Mouse (Mus musculus): ENCODE results near the gene Zbtb8os. TPM values are rescaled to one million over a fixed set of nuclear protein-coding genes. Genes with fewer than 3 reads are reported as not detected.

The Zbtb8os gene
- 10 to 100 TPM; 24.2 to 25.8 TPM for total RNA-seq (2023)

DNA sequence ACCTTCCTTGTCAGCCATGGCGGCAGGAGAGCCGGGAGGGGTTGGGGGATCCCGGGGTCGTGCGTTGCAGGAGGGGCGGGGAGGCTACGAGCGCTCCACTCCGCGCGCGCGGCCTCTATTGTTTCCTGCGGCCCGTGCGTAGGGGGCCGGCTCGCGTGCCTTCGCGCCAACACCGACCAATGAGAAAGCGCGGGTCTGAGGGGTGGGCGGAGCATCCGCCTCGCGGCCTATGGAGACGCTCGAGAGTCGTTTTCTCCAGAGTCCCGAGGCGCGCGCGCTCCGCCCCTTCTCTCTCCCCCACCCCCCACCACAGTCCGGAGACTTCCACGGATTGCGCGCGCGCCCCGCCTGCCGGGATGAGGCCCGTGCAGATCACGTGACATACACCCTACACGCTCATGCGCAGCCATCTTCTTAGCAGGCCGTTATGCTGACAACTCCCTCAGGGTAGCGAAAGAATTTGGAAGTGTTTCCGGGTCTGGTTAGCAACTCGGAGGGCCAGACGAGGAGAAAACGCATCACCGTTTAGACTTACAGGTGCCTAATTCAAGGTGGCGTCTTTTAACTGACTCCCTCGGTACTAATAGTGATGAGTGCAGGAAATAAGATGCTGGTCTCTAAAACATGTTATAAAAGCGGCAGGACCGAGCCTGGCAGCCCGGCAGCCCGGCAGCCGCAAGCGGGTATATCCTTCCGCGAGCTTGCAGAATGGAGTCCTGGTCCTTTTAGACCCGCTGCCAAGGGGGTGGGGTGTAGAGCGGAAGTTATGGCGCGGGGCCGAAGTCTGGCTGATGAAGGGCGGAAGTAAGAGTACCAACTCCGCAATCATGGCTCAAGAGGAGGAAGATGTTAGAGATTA lies at the start of gene Zbtb8os, which contains the start of gene Rbbp4:
Gene Zbtb8os (plus strand): TSS at position 480 of the 859 bp plus-strand sequence.
Gene Rbbp4 (minus strand): TSS at position 155 of the 859 bp plus-strand sequence.

DNA sequence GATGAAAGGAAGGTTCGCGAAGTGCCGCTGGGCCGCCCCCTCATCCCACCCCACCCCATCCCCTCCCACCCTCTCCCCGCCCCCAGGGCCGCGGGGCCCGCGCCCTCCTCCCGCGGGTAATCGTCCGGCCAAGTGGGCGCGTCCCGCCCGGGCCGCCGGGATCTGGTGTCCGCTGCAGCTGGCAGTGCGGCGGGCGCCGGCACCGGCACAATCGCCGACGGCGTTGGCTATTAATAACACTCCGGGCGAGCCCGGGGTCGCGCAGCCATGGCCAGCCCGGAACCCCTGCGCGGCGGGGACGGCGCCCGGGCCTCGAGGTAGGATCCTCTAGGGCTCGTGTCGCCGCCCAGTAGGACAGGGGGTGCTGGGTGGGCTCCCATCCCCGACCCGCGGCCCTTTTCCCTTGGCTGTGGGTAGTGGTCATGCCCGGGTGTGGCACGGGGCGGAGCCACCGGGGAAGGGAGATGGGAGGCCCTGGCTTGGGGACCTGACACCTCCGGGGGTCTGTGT lies 48.0 kb upstream of the Zbtb8os start, which contains the start of gene Sync:
Gene Sync (plus strand): TSS at position 146 of the 510 bp plus-strand sequence.

DNA sequence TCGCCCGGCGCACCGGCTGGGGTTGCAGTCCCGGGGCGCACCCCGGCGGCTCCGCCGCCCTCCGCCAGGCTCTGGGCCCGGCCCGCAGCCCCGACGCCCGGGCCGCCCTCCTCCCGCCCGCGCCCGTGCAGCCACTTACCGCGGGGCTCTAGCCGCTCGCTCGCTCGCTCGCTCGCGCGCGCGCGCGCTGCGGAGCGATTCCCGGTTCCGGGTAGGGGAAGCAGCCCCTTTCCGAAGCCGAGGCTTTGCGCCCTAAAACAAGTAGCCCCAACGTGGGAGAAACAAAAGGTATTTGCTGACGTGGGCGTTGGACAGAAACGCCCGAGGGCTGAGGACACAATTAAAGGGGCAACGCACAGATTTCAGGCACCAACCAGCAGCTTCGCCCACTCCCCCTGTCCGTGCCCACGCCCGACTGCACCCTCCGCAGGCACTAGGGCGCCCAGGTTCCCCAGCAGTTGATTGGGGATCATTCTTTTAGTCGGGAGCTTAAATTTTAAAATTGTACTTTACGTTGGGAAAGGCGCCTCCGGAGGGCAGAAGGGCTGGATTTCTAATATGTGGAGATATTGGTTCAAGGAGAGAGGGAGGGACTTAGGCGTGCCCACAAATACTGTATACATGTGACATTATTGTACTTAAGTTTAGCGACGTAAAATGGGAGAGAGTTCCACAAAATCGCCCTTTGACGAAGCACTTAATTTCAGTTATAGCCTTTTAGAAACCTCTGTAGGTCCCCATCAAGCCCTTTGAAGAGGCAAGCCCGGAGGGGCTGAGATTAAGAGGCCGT lies 42.3 kb downstream of the Zbtb8os start, which contains the start of gene Zbtb8a:
Gene Zbtb8a (minus strand): TSS at position 516 of the 790 bp plus-strand sequence.

Other genes with a start within 250 kb of the Zbtb8os start
- not detected for gene Tmem54, start 230.1 kb upstream of the Zbtb8os start, total RNA-seq (2023)
- not detected for gene Hpca, start 213.7 kb upstream of the Zbtb8os start, total RNA-seq (2023)
- not detected for gene Fndc5, start 198.7 kb upstream of the Zbtb8os start, total RNA-seq (2023)
- gene S100pbp, start 146.0 kb upstream of the Zbtb8os start, total RNA-seq (2023): 10 to 100 TPM; 11.5 to 12.5 TPM
- 10 to 100 TPM; 16.4 to 25.4 TPM for gene Yars, start 145.9 kb upstream of the Zbtb8os start, total RNA-seq (2023)
- not detected for gene C77080, start 74.3 kb upstream of the Zbtb8os start, total RNA-seq (2023)
- not detected for gene Sync, start 48.1 kb upstream of the Zbtb8os start, total RNA-seq (2023)
- 100 to 1,000 TPM; 121 to 132 TPM for gene Rbbp4, start 325 bp upstream of the Zbtb8os start, total RNA-seq (2023)
- 1 to 10 TPM; 1.4 to 1.7 TPM for gene Zbtb8a, start 42.4 kb downstream of the Zbtb8os start, total RNA-seq (2023)
- gene Zbtb8b, start 105.2 kb downstream of the Zbtb8os start, total RNA-seq (2023): not detected
- 10 to 100 TPM; 73.9 to 76.4 TPM for gene Bsdc1, start 125.9 kb downstream of the Zbtb8os start, total RNA-seq (2023)
- not detected for gene Tssk3, start 155.3 kb downstream of the Zbtb8os start, total RNA-seq (2023)
- not detected for gene Fam229a, start 155.5 kb downstream of the Zbtb8os start, total RNA-seq (2023)
- 10 to 100 TPM; 73.7 to 85.8 TPM for gene Marcksl1, start 177.9 kb downstream of the Zbtb8os start, total RNA-seq (2023)
- 10 to 100 TPM; 68.9 to 73.8 TPM for gene Hdac1, start 207.0 kb downstream of the Zbtb8os start, total RNA-seq (2023)
- gene Lck, start 237.9 kb downstream of the Zbtb8os start, total RNA-seq (2023): 1 to 10 TPM; 1.3 TPM
- gene Fam167b, start 242.9 kb downstream of the Zbtb8os start, total RNA-seq (2023): not detected

Data from neutrophil, adult 83 days (primary cell).